Mouse (Mus musculus) liver, embryonic 11.5 days (tissue): ENCODE data around the gene Nradd. TPM values are rescaled to one million over a fixed set of nuclear protein-coding genes. Genes with fewer than 3 reads are reported as not detected.
A peak's percentile ranks its signal among the peaks of the same experiment; 100 is the strongest.

Experiments used
- ATAC-seq: fragments of 200-750 bp; cut with Nextera tagmentation; replicated peaks from 2 replicates; pipeline ENCODE4 v1.8.0; 2017; ENCODE audit warnings: moderate number of reproducible peaks, mild to moderate bottlenecking, moderate TSS enrichment, moderate library complexity; ENCODE audit not compliant: low FRiP score
- DNase-seq: peaks from one replicate; pipeline ENCODE4 v3.0.0-alpha.2; 2017; ENCODE audit warnings: low spot score
- H3K27ac ChIP-seq: fragments of 300-500 bp; sonication (generic); 2 replicates; pipeline ENCODE4 v1.5.1; 2014; ENCODE audit warnings: mild to moderate bottlenecking, low read depth, low read length, control low read depth
- H3K27me3 ChIP-seq: fragments of 300-500 bp; sonication (generic); replicated peaks from 2 replicates; pipeline ENCODE4 v1.6.1; 2014; ENCODE audit warnings: low read length, mixed read lengths; ENCODE audit not compliant: control insufficient read depth, insufficient read depth
- H3K36me3 ChIP-seq: fragments of 300-500 bp; sonication (generic); 2 replicates; pipeline ENCODE4 v1.6.1; 2014; ENCODE audit warnings: mild to moderate bottlenecking, low read length, moderate library complexity, mixed read lengths; ENCODE audit not compliant: control insufficient read depth, insufficient read depth
- H3K4me1 ChIP-seq: fragments of 300-500 bp; sonication (generic); replicated peaks from 2 replicates; pipeline ENCODE4 v1.6.1; 2014; ENCODE audit warnings: low read length, mixed read lengths; ENCODE audit not compliant: control insufficient read depth, insufficient read depth
- H3K4me2 ChIP-seq: fragments of 300-500 bp; sonication (generic); 2 replicates; pipeline ENCODE4 v1.6.1; 2014; ENCODE audit warnings: mild to moderate bottlenecking, control low read depth, moderate library complexity
- H3K4me3 ChIP-seq: fragments of 300-500 bp; sonication (generic); 2 replicates; pipeline ENCODE4 v1.5.1; 2014; ENCODE audit warnings: low read depth, low read length, control low read depth
- H3K9ac ChIP-seq: fragments of 300-500 bp; sonication (generic); 2 replicates; pipeline ENCODE4 v1.6.1; 2014; ENCODE audit warnings: low read depth, low read length, control low read depth
- H3K9me3 ChIP-seq: fragments of 300-500 bp; sonication (generic); 2 replicates; pipeline ENCODE4 v1.6.1; 2016; ENCODE audit warnings: low read length, inconsistent platforms, mixed read lengths; ENCODE audit not compliant: control insufficient read depth
- WGBS: fragments of 180-500 bp; shearing (Covaris S2); extraction: QIAGEN DNeasy Blood & Tissue Kit; methylation state at CpG from one replicate; pipeline ENCODE4 v1.1.7; 2014; 5-methylcytosine and 5-hydroxymethylcytosine counted together
- polyA plus RNA-seq: library from polyadenylated mRNA; unstranded; fragments of >200 nt; fragmentation: Nextera tagmentation; extraction: Ambion mirVana; gene quantifications from 2 replicates; pipeline ENCODE4 v1.2.1, GENCODE M21; 2014

The Nradd gene
- polyA plus RNA-seq, 1 experiment from 2014 or later = 9.9 TPM

DNA sequence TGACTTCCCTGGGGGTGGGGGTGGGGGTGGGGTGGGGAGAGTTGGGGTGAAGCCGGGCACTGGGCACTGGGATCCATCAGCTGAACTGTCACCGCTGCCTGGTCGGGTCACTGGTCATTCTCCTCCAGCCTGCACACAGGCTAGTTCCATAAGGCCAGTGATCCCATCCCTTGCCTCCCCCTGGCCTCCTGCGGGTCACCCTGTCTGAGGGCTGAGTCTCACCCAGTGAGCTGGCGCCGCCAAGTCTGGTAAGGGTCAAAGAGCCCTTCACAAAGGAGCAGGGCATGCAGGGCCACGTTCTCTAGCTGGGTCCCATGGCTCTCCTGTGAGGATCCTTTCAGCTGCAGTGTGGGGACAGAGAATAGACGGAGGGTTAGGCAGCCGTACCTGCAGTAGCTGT is 19.5 kb upstream of the Nradd start:
- ATAC-seq = no peak
- no peaks in the 10 kb centered on the region for H3K9me3 ChIP-seq
- WGBS = 62% methylated on average over 9 of the region's 9 CpGs
- H3K27ac ChIP-seq = no peak overlapping the region
- no peak overlapping the region for H3K9ac ChIP-seq
- H3K4me3 ChIP-seq = no peak overlapping the region
- H3K27me3 ChIP-seq = no peaks in the 10 kb centered on the region
- H3K4me1 ChIP-seq = peaks cover 19% of the 10 kb centered on the region
- no peak for DNase-seq
- H3K4me2 ChIP-seq = no peak overlapping the region
- H3K36me3 ChIP-seq = peaks cover 2% of the 10 kb centered on the region; the same call in 1 of the 2 replicates

GRCm38 (mm10) chr9:110642812-110643524 is 18.7 kb upstream of the Nradd start:
- H3K9ac ChIP-seq = no peak overlapping the region
- 60% methylated on average over 5 of the region's 5 CpGs for WGBS
- peaks cover 2% of the 10 kb centered on the region; the same call in 1 of the 2 replicates for H3K36me3 ChIP-seq
- no peak overlapping the region for H3K4me2 ChIP-seq
- DNase-seq = no peak
- no peaks in the 10 kb centered on the region for H3K27me3 ChIP-seq
- no peak overlapping the region for H3K27ac ChIP-seq
- H3K4me1 ChIP-seq = peaks cover 16% of the 10 kb centered on the region
- H3K9me3 ChIP-seq = no peaks in the 10 kb centered on the region
- no peak overlapping the region for H3K4me3 ChIP-seq
- no peak for ATAC-seq

- Histone ChIP-seq H3K4me1 (peaks cover 16% of the 10 kb centered on the region), H3K4me2 (no peak overlapping the region), H3K36me3 (peaks cover 2% of the 10 kb centered on the region; the same call in 1 of the 2 replicates), H3K9ac (no peak overlapping the region), H3K27ac (no peak overlapping the region), H3K27me3 (no peaks in the 10 kb centered on the region), H3K4me3 (no peak overlapping the region), H3K9me3 (no peaks in the 10 kb centered on the region)
- 69% methylated on average over 5 of the region's 5 CpGs for WGBS
- DNase-seq (no peak), ATAC-seq (no peak)
Measured at GRCm38 (mm10) chr9:110641006-110641405, 16.8 kb upstream of the Nradd start.

DNA sequence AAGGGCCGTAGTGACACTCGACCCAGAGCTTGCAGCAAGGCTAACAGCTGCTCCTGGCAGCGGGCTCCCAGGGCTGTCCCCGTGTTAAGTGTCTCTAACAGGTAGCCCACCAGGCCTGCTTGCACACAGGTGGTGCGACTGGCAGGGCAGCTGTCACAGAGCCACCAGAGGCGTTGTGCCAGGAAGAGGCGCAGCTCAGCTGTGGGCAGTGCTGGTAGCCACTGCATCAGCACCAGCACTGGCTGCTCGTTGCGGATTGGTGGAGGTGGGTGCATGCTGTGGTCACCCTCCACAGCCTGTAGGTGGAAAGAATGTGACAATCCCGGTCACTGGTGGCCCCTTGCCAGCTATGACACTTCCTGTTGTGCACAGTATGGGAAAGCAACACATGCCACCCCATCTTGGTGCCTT is 14.4 kb upstream of the Nradd start:
- H3K4me3 ChIP-seq = no peak overlapping the region
- H3K4me2 ChIP-seq = no peak overlapping the region
- 0 out of 2 replicates have a peak, but pooled peaks cover 2% of the 10 kb centered on the region for H3K36me3 ChIP-seq
- no peaks in the 10 kb centered on the region for H3K9me3 ChIP-seq
- no peaks in the 10 kb centered on the region for H3K27me3 ChIP-seq
- H3K4me1 ChIP-seq = peaks cover 5% of the 10 kb centered on the region; the same call in 1 of the 2 replicates
- H3K9ac ChIP-seq = no peak overlapping the region
- no peak for DNase-seq
- H3K27ac ChIP-seq = no peak overlapping the region
- no peak for ATAC-seq
- 90% methylated on average over 10 of the region's 10 CpGs for WGBS

DNA sequence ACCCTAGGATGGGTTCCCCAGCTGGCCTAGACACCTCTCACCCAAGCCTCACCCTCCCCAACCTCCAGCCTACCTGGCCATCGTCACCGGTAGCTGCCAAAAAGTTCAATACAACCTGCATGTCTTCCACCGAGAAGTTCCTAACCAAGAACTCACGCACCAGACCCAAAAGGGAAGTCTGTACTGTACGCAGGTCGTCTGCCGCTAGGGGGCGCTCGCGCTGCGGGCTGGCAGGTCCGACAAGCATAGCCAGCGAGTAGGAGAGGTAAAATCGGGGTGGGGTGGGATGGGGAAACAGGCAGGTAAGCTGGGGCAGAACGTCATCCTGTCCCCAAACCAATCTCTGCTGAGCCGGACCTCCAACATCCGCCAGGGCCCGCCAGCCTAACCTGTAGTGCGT is 11.0 kb upstream of the Nradd start:
- H3K27ac ChIP-seq = no peak overlapping the region
- ATAC-seq (peak; percentile 45), DNase-seq (peak; percentile 85)
- H3K9ac ChIP-seq = no peak overlapping the region
- H3K4me1 ChIP-seq = 0 out of 2 replicates have a peak, but pooled peaks cover 2% of the 10 kb centered on the region
- peaks cover 6% of the 10 kb centered on the region; the same call in 1 of the 2 replicates for H3K36me3 ChIP-seq
- H3K4me2 ChIP-seq = no peak overlapping the region
- no peak overlapping the region for H3K4me3 ChIP-seq
- H3K27me3 ChIP-seq = no peaks in the 10 kb centered on the region
- 11% methylated on average over 19 of the region's 19 CpGs for WGBS
- H3K9me3 ChIP-seq = no peaks in the 10 kb centered on the region

GRCm38 (mm10) chr9:110633882-110634281 is 9.6 kb upstream of the Nradd start:
- H3K27ac ChIP-seq = no peak overlapping the region
- H3K9ac ChIP-seq = no peak overlapping the region
- H3K9me3 ChIP-seq = no peaks in the 10 kb centered on the region
- DNase-seq (no peak), ATAC-seq (no peak)
- WGBS = 78% methylated on average over 17 of the region's 17 CpGs
- H3K4me2 ChIP-seq = no peak overlapping the region
- peaks cover 6% of the 10 kb centered on the region; the same call in 1 of the 2 replicates for H3K36me3 ChIP-seq
- no peaks in the 10 kb centered on the region for H3K27me3 ChIP-seq
- 0 out of 2 replicates have a peak, but pooled peaks cover 2% of the 10 kb centered on the region for H3K4me1 ChIP-seq
- no peak overlapping the region for H3K4me3 ChIP-seq

GRCm38 (mm10) chr9:110632671-110633070 is 8.4 kb upstream of the Nradd start:
- Histone ChIP-seq H3K4me1 (0 out of 2 replicates have a peak, but pooled peaks cover 2% of the 10 kb centered on the region), H3K4me3 (no peak overlapping the region), H3K9me3 (no peaks in the 10 kb centered on the region), H3K9ac (no peak overlapping the region), H3K27ac (no peak overlapping the region), H3K36me3 (peaks cover 10% of the 10 kb centered on the region; the same call in 1 of the 2 replicates), H3K4me2 (no peak overlapping the region), H3K27me3 (no peaks in the 10 kb centered on the region)
- DNase-seq (no peak), ATAC-seq (no peak)
- WGBS = 90% methylated on average over 15 of the region's 15 CpGs

DNA sequence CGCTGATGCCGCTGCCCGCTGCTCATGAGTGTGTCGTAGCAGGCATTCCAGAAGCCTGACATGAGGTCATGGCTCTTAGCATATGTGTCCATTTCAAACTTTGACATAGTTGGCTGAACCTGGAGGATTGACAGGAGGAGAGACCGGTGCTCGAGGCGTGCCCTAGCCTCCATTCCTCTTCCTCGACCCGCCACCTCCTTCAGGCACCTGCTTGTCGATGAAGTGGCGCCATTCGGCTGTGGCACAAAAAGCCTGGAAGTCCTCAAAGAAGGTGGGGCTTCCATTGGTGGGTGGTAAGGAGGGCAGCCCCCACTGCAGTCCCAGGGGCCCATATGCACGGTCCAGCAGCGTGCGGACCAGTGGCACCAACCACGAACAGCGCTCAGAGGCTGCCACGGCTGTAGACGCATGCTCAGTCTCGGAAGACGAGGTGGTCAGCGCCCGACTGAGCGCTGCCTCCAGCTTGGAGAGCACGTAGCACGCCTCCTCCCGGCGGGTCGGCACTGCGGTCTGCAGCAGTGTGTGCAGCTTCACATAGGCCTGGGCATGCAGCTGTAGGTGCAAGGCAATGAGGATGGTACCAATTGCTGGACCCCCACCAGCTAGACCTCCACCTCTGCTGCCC is 7.5 kb upstream of the Nradd start:
- H3K36me3 ChIP-seq = peaks cover 10% of the 10 kb centered on the region; the same call in 1 of the 2 replicates
- WGBS = 55% methylated on average over 30 of the region's 30 CpGs
- ATAC-seq = no peak
- 0 out of 2 replicates have a peak overlapping the region, but pooled peaks have one; percentile 11 for H3K4me2 ChIP-seq
- H3K4me3 ChIP-seq = no peak overlapping the region
- DNase-seq = no peak
- H3K4me1 ChIP-seq = 0 out of 2 replicates have a peak, but pooled peaks cover 2% of the 10 kb centered on the region
- H3K27ac ChIP-seq = no peak overlapping the region
- no peaks in the 10 kb centered on the region for H3K27me3 ChIP-seq
- H3K9me3 ChIP-seq = no peaks in the 10 kb centered on the region
- no peak overlapping the region for H3K9ac ChIP-seq
